Mouse (Mus musculus) retina, embryonic 14.5 days (tissue): Measurements from ENCODE around the gene Slx4ip.
A peak's percentile ranks its signal among the peaks of the same experiment; 100 is the strongest.

Experiments used
- DNase-seq: peaks from one replicate; pipeline ENCODE4 v3.0.0-alpha.2; 2015; ENCODE audit warnings: low spot score

Slx4ip gene

GRCm38 (mm10) chr2:137063829-137064228, 172.8 kb downstream of the Slx4ip start:
- DNase-seq = peak; percentile 67

GRCm38 (mm10) chr2:137064513-137064912, 173.5 kb downstream of the Slx4ip start:
- DNase-seq = peak; percentile 20

GRCm38 (mm10) chr2:137067479-137068110, 176.6 kb downstream of the Slx4ip start:
- DNase-seq = no peak

GRCm38 (mm10) chr2:137073473-137074312, 182.7 kb downstream of the Slx4ip start:
- DNase-seq = no peak

- no peak for DNase-seq
Measured at GRCm38 (mm10) chr2:137074313-137074620, 183.2 kb downstream of the Slx4ip start.

- DNase-seq = no peak
Measured at GRCm38 (mm10) chr2:137078771-137079170, 187.8 kb downstream of the Slx4ip start.

- no peak for DNase-seq
Measured at GRCm38 (mm10) chr2:137079721-137080320, 188.8 kb downstream of the Slx4ip start.

GRCm38 (mm10) chr2:137080468-137080867, 189.4 kb downstream of the Slx4ip start:
- no peak for DNase-seq

GRCm38 (mm10) chr2:137081001-137081400, 190.0 kb downstream of the Slx4ip start:
- no peak for DNase-seq

GRCm38 (mm10) chr2:137082896-137083620, 192.0 kb downstream of the Slx4ip start:
- no peak for DNase-seq

- DNase-seq = no peak
Measured at GRCm38 (mm10) chr2:137085257-137085656, 194.2 kb downstream of the Slx4ip start.

GRCm38 (mm10) chr2:137086621-137087395, 195.8 kb downstream of the Slx4ip start:
- no peak for DNase-seq

- no peak for DNase-seq
Measured at GRCm38 (mm10) chr2:137087705-137088104, 196.7 kb downstream of the Slx4ip start.

- no peak for DNase-seq
Measured at GRCm38 (mm10) chr2:137091766-137092522, 200.9 kb downstream of the Slx4ip start.

GRCm38 (mm10) chr2:137092523-137093297, 201.7 kb downstream of the Slx4ip start:
- no peak for DNase-seq

- no peak for DNase-seq
Measured at GRCm38 (mm10) chr2:137093298-137093630, 202.2 kb downstream of the Slx4ip start.

GRCm38 (mm10) chr2:137094301-137094700, 203.3 kb downstream of the Slx4ip start:
- no peak for DNase-seq

- DNase-seq = no peak
Measured at GRCm38 (mm10) chr2:137096981-137097460, 206.0 kb downstream of the Slx4ip start.

GRCm38 (mm10) chr2:137098269-137099035, 207.4 kb downstream of the Slx4ip start:
- peak; percentile 58 for DNase-seq
